Mouse (Mus musculus) MEL (cell line): Measurements from ENCODE around the gene Serpina1a. TPM values are rescaled to one million over a fixed set of nuclear protein-coding genes. Genes with fewer than 3 reads are reported as not detected.
"Not testable (repeated sequence)": the region's sequence is repeated elsewhere in the genome, so short reads cannot be mapped to it uniquely, and the experiment has no call there.

ENCODE experiments used
- DNase-seq: peaks from one replicate; pipeline ENCODE4 v3.0.0; 2011; ENCODE audit warnings: low read depth, low spot score
- H3K27ac ChIP-seq: 2 replicates; pipeline ENCODE4 v1.5.1; 2012; ENCODE audit warnings: low read depth, mild to moderate bottlenecking, control low read depth, low read length, moderate library complexity; ENCODE audit not compliant: control insufficient read depth
- H3K27me3 ChIP-seq, 2 experiments: fragments of 150-350 bp in 1 of 2; sonication (generic) in 1 of 2; 2 replicates each; pipeline ENCODE4 v1.6.1; 2012; ENCODE audit warnings: low read length in 2 of 2, mild to moderate bottlenecking in 2 of 2, improper control_type of control experiment in 1 of 2, moderate library complexity in 1 of 2; ENCODE audit not compliant: insufficient read depth in 2 of 2, control insufficient read depth in 1 of 2
- H3K36me3 ChIP-seq, 2 experiments: 2 replicates each; pipeline ENCODE4 v1.6.1; 2012 to 2014; ENCODE audit warnings: low read length in 2 of 2, improper control_type of control experiment in 1 of 2, inconsistent platforms in 1 of 2, mild to moderate bottlenecking in 1 of 2; ENCODE audit not compliant: insufficient read depth in 2 of 2, control insufficient read depth in 1 of 2
- H3K4me1 ChIP-seq, 2 experiments: fragments of 150-350 bp in 1 of 2; sonication (generic) in 1 of 2; 2 replicates each; pipeline ENCODE4 v1.6.1; 2012; ENCODE audit warnings: low read length in 2 of 2, improper control_type of control experiment in 1 of 2, mild to moderate bottlenecking in 1 of 2; ENCODE audit not compliant: insufficient read depth in 2 of 2, control insufficient read depth in 1 of 2
- H3K4me3 ChIP-seq, 2 experiments: fragments of 150-350 bp in 1 of 2; sonication (generic) in 1 of 2; 2 replicates each; pipeline ENCODE4 v1.5.1; 2012; ENCODE audit warnings: low read depth in 2 of 2, low read length in 2 of 2, mild to moderate bottlenecking in 2 of 2, moderate library complexity in 2 of 2, control low read depth in 1 of 2, improper control_type of control experiment in 1 of 2; ENCODE audit not compliant: control insufficient read depth in 1 of 2, insufficient read depth in 1 of 2
- H3K79me2 ChIP-seq: 2 replicates; pipeline ENCODE4 v1.6.1; 2012; ENCODE audit warnings: mild to moderate bottlenecking, low read length, moderate library complexity; ENCODE audit not compliant: control insufficient read depth, poor library complexity, insufficient read depth
- H3K9ac ChIP-seq: 2 replicates; pipeline ENCODE4 v1.6.1; 2012; ENCODE audit warnings: low read depth, mild to moderate bottlenecking, control low read depth, low read length, moderate library complexity; ENCODE audit not compliant: control insufficient read depth, poor library complexity, severe bottlenecking
- H3K9me3 ChIP-seq: fragments of 150-350 bp; sonication (generic); replicated peaks from 2 replicates; pipeline ENCODE4 v1.6.1; 2012; ENCODE audit warnings: mild to moderate bottlenecking, low read length, improper control_type of control experiment, moderate library complexity; ENCODE audit not compliant: insufficient read depth
- polyA plus RNA-seq, 2 experiments: library from polyadenylated mRNA; stranded (reverse) in 1 of 2; unstranded in 1 of 2; fragments of >175 nt in 1 of 2; fragments of >200 nt in 1 of 2; gene quantifications; 2 replicates each; pipeline versions ENCODE4 v1.2.1 to v1.2.4; 2012; ENCODE audit warnings: low replicate concordance in 2 of 2, low read depth in 1 of 2; ENCODE audit not compliant: insufficient read length in 2 of 2, insufficient read depth in 1 of 2, missing spikeins in 1 of 2
- total RNA-seq: library from RNA; depleted of rRNA; stranded (reverse); fragments of 300-350 nt; gene quantifications from 2 replicates; pipeline ENCODE4 v1.2.3, GENCODE M21; 2012; rRNA removed

The Serpina1a gene
- total RNA-seq (not detected in 2 replicates), polyA plus RNA-seq (not detected)

DNA sequence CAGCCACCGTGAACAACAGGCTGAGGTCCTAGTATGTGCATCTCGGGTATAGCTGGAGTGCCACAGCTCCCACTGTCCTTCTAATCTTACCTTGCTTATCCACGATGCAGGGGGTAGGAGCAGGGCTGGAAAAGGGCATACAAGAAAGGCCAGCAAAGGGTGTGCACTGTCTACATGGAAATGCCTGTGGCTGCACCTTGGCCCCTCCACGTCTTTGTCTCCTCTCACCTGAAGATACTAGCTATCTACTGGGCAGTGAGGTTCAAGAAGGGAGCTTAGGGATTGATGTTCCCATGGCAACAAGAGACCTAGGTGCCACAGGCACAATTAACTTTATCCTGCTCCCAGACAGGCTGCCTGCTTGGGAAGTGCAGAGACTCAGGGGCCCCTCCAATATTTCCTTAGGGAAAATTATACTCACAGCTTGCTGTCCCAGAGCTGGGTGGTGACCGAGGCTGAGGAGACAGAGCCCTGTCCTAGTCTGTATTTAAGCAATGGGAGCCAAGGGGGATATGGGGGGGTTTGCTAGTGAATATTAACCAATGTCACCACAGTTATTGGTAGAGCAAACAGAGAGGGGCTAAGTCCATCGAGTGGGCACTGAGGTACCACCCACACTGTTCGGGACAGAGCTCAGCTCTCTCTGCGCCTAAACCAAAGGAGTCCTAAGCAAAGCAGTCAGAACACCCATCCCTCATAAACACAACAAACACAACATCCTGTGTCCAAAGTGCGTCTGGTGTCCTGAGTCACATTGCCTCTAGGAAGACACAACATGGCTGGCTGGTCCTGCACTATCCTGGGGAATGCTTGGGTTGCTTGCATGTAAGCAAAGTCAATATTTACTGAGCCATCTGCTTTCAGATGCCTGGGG lies at the start of gene Serpina1a:
Gene Serpina1a (minus strand): TSS at position 462 of the 874 bp plus-strand sequence.
- not testable (repeated sequence) for H3K9ac ChIP-seq, H3K27ac ChIP-seq, H3K27me3 ChIP-seq, DNase-seq, H3K9me3 ChIP-seq, H3K4me1 ChIP-seq, H3K79me2 ChIP-seq, H3K36me3 ChIP-seq, H3K4me3 ChIP-seq

DNA sequence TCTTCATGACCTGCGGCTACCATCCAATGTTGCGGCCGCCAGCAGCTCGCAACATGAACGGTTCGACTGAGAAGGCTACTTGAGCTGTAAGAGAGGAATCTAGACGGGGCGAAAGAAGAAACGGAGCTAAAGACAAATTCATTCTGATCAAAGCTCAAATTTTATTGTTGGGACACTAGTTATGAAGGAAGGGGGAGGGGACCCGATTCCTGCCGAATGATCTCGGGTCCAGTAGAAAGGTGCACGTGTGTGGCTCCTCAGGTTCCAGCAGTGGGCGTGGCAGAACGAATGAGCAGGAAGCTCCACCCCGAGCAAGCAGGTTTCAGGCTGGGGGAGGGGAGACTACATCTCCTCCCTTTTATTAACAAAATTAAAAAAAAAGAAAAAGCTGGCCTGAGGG lies 45.8 kb upstream of the Serpina1a start:
- not testable (repeated sequence) for H3K9ac ChIP-seq, H3K79me2 ChIP-seq, H3K36me3 ChIP-seq, H3K4me1 ChIP-seq, H3K27me3 ChIP-seq, H3K27ac ChIP-seq, H3K9me3 ChIP-seq, H3K4me3 ChIP-seq, DNase-seq

DNA sequence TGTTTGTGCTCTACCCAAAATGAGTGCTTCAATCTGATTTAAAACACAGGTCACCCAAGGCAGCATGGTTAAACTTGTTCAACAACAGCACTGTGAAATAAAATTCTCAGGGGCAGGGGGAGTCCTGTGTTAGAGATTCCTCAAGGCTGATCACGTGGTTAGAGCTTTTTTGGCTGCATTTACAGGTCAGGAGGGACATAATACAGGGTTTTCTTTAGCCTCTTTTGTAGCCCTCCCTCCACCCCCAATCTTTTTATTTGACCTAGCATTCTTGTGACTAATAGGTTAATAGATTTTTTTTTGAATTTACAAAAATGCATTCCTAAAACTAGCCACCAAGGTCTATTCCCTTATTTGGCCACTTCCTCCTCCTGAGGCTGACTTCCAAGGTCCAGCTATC lies 44.4 kb upstream of the Serpina1a start:
- not testable (repeated sequence) for H3K27me3 ChIP-seq, H3K27ac ChIP-seq, H3K9me3 ChIP-seq, H3K9ac ChIP-seq, H3K79me2 ChIP-seq, H3K4me1 ChIP-seq, H3K36me3 ChIP-seq, H3K4me3 ChIP-seq, DNase-seq

DNA sequence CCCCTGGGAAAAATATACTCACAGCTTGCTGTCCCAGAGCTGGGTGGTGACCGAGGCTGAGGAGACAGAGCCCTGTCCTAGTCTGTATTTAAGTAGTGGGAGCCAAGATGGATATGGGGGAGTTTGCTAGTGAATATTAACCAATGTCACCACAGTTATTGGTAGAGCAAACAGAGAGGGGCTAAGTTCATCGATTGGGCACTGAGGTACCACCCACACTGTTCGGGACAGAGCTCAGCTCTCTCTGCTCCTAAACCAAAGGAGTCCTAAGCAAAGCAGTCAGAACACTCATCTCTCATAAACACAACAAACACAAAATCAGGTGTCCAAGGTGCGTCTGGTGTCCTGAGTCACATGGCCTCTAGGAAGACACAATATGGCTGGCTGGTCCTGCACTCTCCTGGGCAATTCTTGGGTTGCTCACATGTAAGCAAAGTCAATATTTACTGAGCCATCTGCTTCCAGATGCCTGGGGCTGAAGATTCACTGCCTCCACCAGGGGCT lies 41.5 kb upstream of the Serpina1a start, which contains the start of gene Serpina1c:
Gene Serpina1c (minus strand): TSS at position 51 of the 504 bp plus-strand sequence.
- not testable (repeated sequence) for H3K36me3 ChIP-seq, DNase-seq, H3K27ac ChIP-seq, H3K79me2 ChIP-seq, H3K4me3 ChIP-seq, H3K4me1 ChIP-seq, H3K9me3 ChIP-seq, H3K9ac ChIP-seq, H3K27me3 ChIP-seq

DNA sequence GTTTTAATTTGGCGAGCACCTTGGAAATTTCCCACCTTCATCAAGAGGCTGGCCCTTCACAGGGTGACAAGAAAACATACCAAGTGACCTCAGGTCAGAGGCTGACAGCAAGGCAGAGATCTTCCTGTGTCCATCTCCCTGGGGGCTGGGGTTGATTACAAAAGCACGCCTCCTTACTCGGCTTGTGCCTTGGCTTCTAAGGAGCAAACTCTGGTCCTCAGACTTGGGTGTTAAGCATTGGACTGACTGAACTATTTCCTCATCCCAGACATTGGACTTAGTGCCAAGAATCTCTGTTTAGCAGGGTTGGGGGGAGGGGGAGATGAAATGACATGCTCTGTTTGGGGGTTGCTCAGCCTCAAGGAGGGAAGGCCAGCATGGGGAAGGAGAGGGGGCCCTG lies 38.6 kb upstream of the Serpina1a start:
- not testable (repeated sequence) for H3K9me3 ChIP-seq, H3K36me3 ChIP-seq, H3K4me3 ChIP-seq, H3K79me2 ChIP-seq, H3K27me3 ChIP-seq, H3K27ac ChIP-seq, DNase-seq, H3K4me1 ChIP-seq, H3K9ac ChIP-seq

DNA sequence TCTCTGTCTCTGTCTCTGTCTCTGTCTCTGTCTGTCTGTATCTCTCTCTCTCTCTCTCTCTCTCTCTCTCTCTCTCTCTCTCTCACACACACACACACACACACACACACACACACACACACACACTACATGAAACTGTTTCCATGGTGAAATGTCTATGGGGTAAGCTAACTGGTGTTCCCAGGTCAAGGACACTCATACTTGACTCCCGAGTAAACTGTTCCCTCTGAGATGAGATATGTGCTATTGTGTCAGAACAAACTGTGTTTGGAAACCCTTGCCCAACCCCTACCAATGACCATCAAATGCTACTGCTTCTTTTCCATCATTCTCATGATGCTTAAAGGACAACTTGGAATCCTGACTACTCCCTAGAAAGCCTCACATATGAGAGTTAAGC lies 3.5 kb upstream of the Serpina1a start:
- not testable (repeated sequence) for H3K36me3 ChIP-seq, H3K4me1 ChIP-seq, H3K27me3 ChIP-seq, H3K9me3 ChIP-seq, DNase-seq, H3K27ac ChIP-seq, H3K9ac ChIP-seq, H3K79me2 ChIP-seq, H3K4me3 ChIP-seq
